ENCODE assay signal across 11 mouse cellular contexts in genomic region chr4:148000202-148000772, GRCm38 (mm10). TPM values are rescaled to one million over a fixed set of nuclear protein-coding genes. Genes with fewer than 3 reads are reported as not detected.
A peak's percentile ranks its signal among the peaks of the same experiment; 100 is the strongest.
DNase-seq lines count a peak whose midpoint lies in the region; ATAC-seq and TF ChIP-seq lines count a peak whose summit lies in the region.
"Had no signal": no experiment of that assay in that cellular context is flagged by ENCODE, and none has a peak within 500 bp of the region (broad histone marks: within the 10 kb centered on the region; RNA-seq: fewer than 3 reads in every experiment).

TSS of gene Nppa (plus strand) at chr4:148000722.

- no peak within 1 kb of the TSS for H3K27ac ChIP-seq in lung, embryonic 16.5 days (ENCODE audit: low read length)
- H3K27ac ChIP-seq in heart, adult 2 months: peak within 1 kb of the TSS; percentile 36
- H3K27ac ChIP-seq in midbrain, postnatal 0 days (ENCODE audit: low read depth, low read length): peak within 1 kb of the TSS; percentile 32

- intact Hi-C loops in heart, adult 2 months (cut with DNase I): no loop called here
- intact Hi-C loops in heart, postnatal 25 days (cut with DNase I): no loop called here

- H3K4me2 ChIP-seq in lung, embryonic 16.5 days (ENCODE audit: low read depth, low read length): no peak within 1 kb of the TSS
- H3K4me2 ChIP-seq in midbrain, postnatal 0 days (ENCODE audit: low read depth, low read length, poor library complexity, severe bottlenecking): no peak within 1 kb of the TSS

- no peak for DNase-seq in lung, postnatal 14 days
- no peak for DNase-seq in heart, adult 2 months
- DNase-seq in heart, postnatal 25 days (ENCODE audit: low spot score): peak; percentile 15
- peak; percentile 44 for DNase-seq in midbrain, postnatal 0 days (ENCODE audit: low spot score)
- DNase-seq in adrenal gland, postnatal 36 days: no peak
- DNase-seq in embryo, embryonic 10.5 days (ENCODE audit: low spot score): no peak
- DNase-seq: layer of hippocampus, postnatal 36 days; spleen, adult 18-20 months; thymus, postnatal 25 days had no signal

- no peaks in the 10 kb centered on the region for H3K79me2 ChIP-seq in heart, adult 2 months (replicated peaks; ENCODE audit: control insufficient read depth, insufficient read depth, low read length)

- no peaks in the 10 kb centered on the region for H3K9me3 ChIP-seq in lung, embryonic 16.5 days (ENCODE audit: control insufficient read depth, low read length)
- no peaks in the 10 kb centered on the region for H3K9me3 ChIP-seq in midbrain, postnatal 0 days (ENCODE audit: low read length)

- no peak within 1 kb of the TSS for H3K9ac ChIP-seq in lung, embryonic 16.5 days (ENCODE audit: low read length)
- no peak within 1 kb of the TSS for H3K9ac ChIP-seq in heart, adult 2 months (ENCODE audit: low read depth, low read length)
- H3K9ac ChIP-seq in midbrain, postnatal 0 days (replicated peaks; ENCODE audit: low read length, poor library complexity, severe bottlenecking): 0 out of 2 replicates have a peak within 1 kb of the TSS, but pooled peaks have one; percentile 2

- WGBS in lung, embryonic 16.5 days: 13% methylated on average over 12 of the region's 12 CpGs
- WGBS in heart, adult 2 months: 21% methylated on average over 12 of the region's 12 CpGs
- WGBS in midbrain, postnatal 0 days: 21% methylated on average over 12 of the region's 12 CpGs

- no peaks in the 10 kb centered on the region for H3K27me3 ChIP-seq in lung, embryonic 16.5 days (ENCODE audit: control insufficient read depth, insufficient read depth, low read depth, low read length)
- H3K27me3 ChIP-seq in heart, adult 2 months (ENCODE audit: control insufficient read depth, insufficient read depth, low read length): no peaks in the 10 kb centered on the region
- H3K27me3 ChIP-seq in midbrain, postnatal 0 days (ENCODE audit: insufficient read depth, low read length): no peaks in the 10 kb centered on the region

- H3K4me1 ChIP-seq in lung, embryonic 16.5 days (replicated peaks; ENCODE audit: control insufficient read depth, insufficient read depth, low read length): no peaks in the 10 kb centered on the region
- H3K4me1 ChIP-seq in heart, adult 2 months (ENCODE audit: control insufficient read depth, insufficient read depth, low read length): peaks cover 2% of the 10 kb centered on the region; the same call in 1 of the 2 replicates
- H3K4me1 ChIP-seq in midbrain, postnatal 0 days (ENCODE audit: insufficient read depth, low read length): peaks cover 5% of the 10 kb centered on the region; the same call in 1 of the 2 replicates

- H3K4me3 ChIP-seq in lung, embryonic 16.5 days (ENCODE audit: low read length): no peak within 1 kb of the TSS
- no peak within 1 kb of the TSS for H3K4me3 ChIP-seq in heart, adult 2 months
- H3K4me3 ChIP-seq in midbrain, postnatal 0 days (ENCODE audit: low read depth, low read length): no peak within 1 kb of the TSS

- TF ChIP-seq EP300 in heart, adult 2 months (IDR thresholded peaks at IDR 0.05; ENCODE audit: insufficient read depth, low read depth, low read length): no peak

- no peak for TF ChIP-seq CTCF in heart, adult 2 months (IDR thresholded peaks at IDR 0.05)
- TF ChIP-seq CTCF in midbrain, postnatal 0 days (IDR thresholded peaks at IDR 0.05): no peak

- no peak for ATAC-seq in lung, embryonic 16.5 days (ENCODE audit: low read depth)
- ATAC-seq in midbrain, postnatal 0 days (ENCODE audit: low FRiP score): peak; percentile 52; the same call in 1 of the 2 replicates

- TF ChIP-seq POLR2A in heart, adult 2 months (IDR thresholded peaks at IDR 0.05; ENCODE audit: insufficient read depth, low read depth, low read length): no peak

- no peaks in the 10 kb centered on the region for H3K36me3 ChIP-seq in lung, embryonic 16.5 days (ENCODE audit: control insufficient read depth, insufficient read depth, low read length)
- no peaks in the 10 kb centered on the region for H3K36me3 ChIP-seq in heart, adult 2 months (ENCODE audit: control insufficient read depth, insufficient read depth, low read length)
- H3K36me3 ChIP-seq in midbrain, postnatal 0 days (ENCODE audit: insufficient read depth, low read length): peaks cover 21% of the 10 kb centered on the region

RNA-seq across cellular contexts. Expression of gene Nppa, which starts in this region (rescaled TPM):
- 122 and 163 TPM in 2 replicates for polyA plus RNA-seq in lung, embryonic 16.5 days (2015; fragmentation: Nextera tagmentation; extraction: Ambion mirVana)
- 1,000 to 10,000 TPM; 1,237 to 1,820 TPM for total RNA-seq in heart, adult 2 months (2021)
- polyA plus RNA-seq in heart, adult 2 months (2012; rRNA removed): 4,085 and 4,474 TPM in 2 replicates
- 1,000 to 10,000 TPM; 2,183 to 2,475 TPM for total RNA-seq in heart, postnatal 25 days (2021)
- total RNA-seq in midbrain, postnatal 0 days (2014; rRNA removed): 2.2 and 2.9 TPM in 2 replicates
- polyA plus RNA-seq in midbrain, postnatal 0 days (2015; fragmentation: Nextera tagmentation; extraction: Ambion mirVana): 4.5 and 6.1 TPM in 2 replicates
- total RNA-seq in adrenal gland, postnatal 36 days (2021): not detected
- total RNA-seq: layer of hippocampus, postnatal 36 days had no signal
- polyA plus RNA-seq: liver, embryonic 16.5 days had no signal

Comparison
In these comparisons a context has a peak if more than half of its experiments do, and no peak if none do; other contexts are left out.
1. RNA of gene Nppa (total RNA-seq): 2,183 to 2,475 TPM in heart, postnatal 25 days and 1,237 to 1,820 TPM in heart, adult 2 months; 2.2 to 2.9 TPM in midbrain, postnatal 0 days and not detected in adrenal gland, postnatal 36 days; every median in the first group is over 100 times any median in the second.
2. RNA of gene Nppa (polyA plus RNA-seq): 4,085 to 4,474 TPM in heart, adult 2 months; 122 to 163 TPM in lung, embryonic 16.5 days and 4.5 to 6.1 TPM in midbrain, postnatal 0 days; every median in the first group is over 10 times any median in the second.
3. DNase-seq: peak in heart, postnatal 25 days (single experiment) and midbrain, postnatal 0 days (single experiment); none in lung, postnatal 14 days (single experiment), heart, adult 2 months (0 of 2), adrenal gland, postnatal 36 days (0 of 2) and embryo, embryonic 10.5 days (single experiment).